Mouse (Mus musculus): ENCODE data around the gene Tbc1d19. TPM values are rescaled to one million over a fixed set of nuclear protein-coding genes. Genes with fewer than 3 reads are reported as not detected.

Gene Tbc1d19
- polyA plus RNA-seq, 1 experiment: 1.5 TPM

DNA sequence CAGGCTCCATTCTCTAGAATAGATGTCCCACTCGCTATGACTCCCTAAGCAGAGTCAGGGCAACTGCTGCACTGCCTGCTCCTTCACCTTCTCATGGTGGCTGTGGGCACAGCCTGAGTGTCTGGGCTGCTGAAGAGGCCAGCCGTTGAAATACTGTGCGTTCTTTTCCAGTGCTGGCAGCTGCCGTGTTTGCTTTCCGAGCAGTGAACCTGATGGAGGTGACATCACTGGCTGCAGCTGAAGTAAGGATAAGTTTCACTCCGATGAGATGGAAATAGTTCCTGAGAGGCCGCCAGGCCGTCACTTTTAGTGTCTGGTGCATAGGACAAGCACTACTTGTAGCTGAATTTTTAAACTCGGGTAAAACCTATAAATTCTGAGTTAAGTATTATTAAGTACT, 92.0 kb downstream of the Tbc1d19 start:
- Histone ChIP-seq H3K4me3 (replicated peaks) (no peak overlapping the region), H3K36me3 (replicated peaks; ENCODE audit: low read length) (peaks cover 9% of the 10 kb centered on the region), H3K9me3 (no peaks in the 10 kb centered on the region), H3K27me3 (replicated peaks) (no peaks in the 10 kb centered on the region), H3K4me1 (peaks cover 5% of the 10 kb centered on the region; the same call in 1 of the 2 replicates)
- TF ChIP-seq FLI1 (IDR thresholded peaks at IDR 0.05; ENCODE audit: low read length) (no peak), GATA1 (IDR thresholded peaks at IDR 0.05; ENCODE audit: borderline replicate concordance, low read length) (no peak)

DNA sequence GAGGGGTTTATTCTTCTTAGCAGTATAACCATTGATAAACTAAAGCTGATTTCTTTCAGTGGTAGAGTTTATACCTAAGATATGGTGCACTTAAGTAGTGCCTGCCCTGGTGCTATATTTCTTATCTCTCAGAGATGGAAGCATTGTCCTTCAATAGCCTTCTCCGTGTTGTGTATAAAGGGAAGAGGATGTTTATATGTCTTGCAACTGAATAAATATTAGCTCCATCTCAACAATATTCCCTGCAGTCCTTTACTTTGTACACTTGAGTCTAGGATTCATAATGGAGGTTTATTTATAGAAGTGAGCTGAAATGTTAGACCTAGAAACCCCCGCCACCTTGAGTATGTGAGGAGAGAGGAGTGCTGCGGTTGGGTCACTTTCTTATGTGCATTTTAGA, 93.4 kb downstream of the Tbc1d19 start:
- no peak overlapping the region for H3K4me3 ChIP-seq (replicated peaks)
- no peaks in the 10 kb centered on the region for H3K27me3 ChIP-seq (replicated peaks)
- peaks cover 5% of the 10 kb centered on the region; the same call in 1 of the 2 replicates for H3K4me1 ChIP-seq
- no peaks in the 10 kb centered on the region for H3K9me3 ChIP-seq
- H3K36me3 ChIP-seq (replicated peaks; ENCODE audit: low read length): peaks cover 9% of the 10 kb centered on the region
- no peak for TF ChIP-seq GATA1 (IDR thresholded peaks at IDR 0.05; ENCODE audit: borderline replicate concordance, low read length)

DNA sequence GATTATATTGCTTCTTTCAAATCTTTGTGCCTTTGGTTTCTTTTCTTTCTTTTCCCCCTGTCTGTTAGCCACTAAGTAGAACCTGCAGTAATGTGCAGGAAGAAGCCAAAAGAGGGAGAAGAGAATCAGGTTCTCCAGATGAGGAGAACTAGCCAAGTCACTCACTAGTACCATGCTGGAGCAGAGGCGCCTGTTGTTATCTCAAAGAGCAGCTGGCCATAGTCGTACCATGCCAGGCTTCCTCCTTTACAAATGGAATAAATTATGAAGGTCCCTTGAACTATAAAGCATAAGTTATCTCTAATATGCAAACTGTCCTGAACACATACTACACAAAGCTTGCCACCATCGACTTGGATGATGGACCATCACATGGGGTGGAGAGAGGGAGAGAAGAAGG, 99.8 kb downstream of the Tbc1d19 start:
- Histone ChIP-seq H3K27me3 (replicated peaks) (no peaks in the 10 kb centered on the region), H3K36me3 (replicated peaks; ENCODE audit: low read length) (no peaks in the 10 kb centered on the region), H3K9me3 (0 out of 2 replicates have a peak, but pooled peaks cover 2% of the 10 kb centered on the region), H3K4me1 (peaks cover 16% of the 10 kb centered on the region), H3K4me3 (replicated peaks) (no peak overlapping the region)
- no peak; the same call in 2 of the 3 replicates for TF ChIP-seq GATA1 (IDR thresholded peaks at IDR 0.05; ENCODE audit: borderline replicate concordance, low read length)
- TF ChIP-seq FLI1 (IDR thresholded peaks at IDR 0.05; ENCODE audit: low read length): no peak

DNA sequence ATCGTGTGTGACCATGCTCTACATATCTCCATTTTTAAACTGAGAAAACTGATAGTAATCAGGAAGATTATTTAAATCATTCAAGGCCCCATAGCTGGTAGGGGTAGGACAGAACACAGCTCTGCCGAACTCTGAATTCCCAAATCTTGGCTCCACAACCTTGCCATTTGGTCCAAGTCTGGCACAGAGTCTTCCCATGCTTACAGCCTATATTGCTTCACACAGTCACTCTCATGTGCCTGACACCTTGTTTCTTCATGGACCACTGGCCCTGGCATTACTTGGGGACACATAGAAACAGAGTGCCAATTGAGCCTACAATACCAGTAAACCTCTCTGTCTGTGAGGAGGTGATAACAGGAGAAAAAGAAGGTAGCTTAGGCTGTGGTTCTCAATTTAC, 111.0 kb downstream of the Tbc1d19 start:
- Histone ChIP-seq H3K4me1 (peaks cover 9% of the 10 kb centered on the region), H3K27me3 (replicated peaks) (no peaks in the 10 kb centered on the region), H3K36me3 (replicated peaks; ENCODE audit: low read length) (no peaks in the 10 kb centered on the region), H3K4me3 (replicated peaks) (no peak overlapping the region), H3K9me3 (0 out of 2 replicates have a peak, but pooled peaks cover 6% of the 10 kb centered on the region)
- no peak for TF ChIP-seq GATA1 (IDR thresholded peaks at IDR 0.05; ENCODE audit: borderline replicate concordance, low read length)
- no peak for TF ChIP-seq FLI1 (IDR thresholded peaks at IDR 0.05; ENCODE audit: low read length)

DNA sequence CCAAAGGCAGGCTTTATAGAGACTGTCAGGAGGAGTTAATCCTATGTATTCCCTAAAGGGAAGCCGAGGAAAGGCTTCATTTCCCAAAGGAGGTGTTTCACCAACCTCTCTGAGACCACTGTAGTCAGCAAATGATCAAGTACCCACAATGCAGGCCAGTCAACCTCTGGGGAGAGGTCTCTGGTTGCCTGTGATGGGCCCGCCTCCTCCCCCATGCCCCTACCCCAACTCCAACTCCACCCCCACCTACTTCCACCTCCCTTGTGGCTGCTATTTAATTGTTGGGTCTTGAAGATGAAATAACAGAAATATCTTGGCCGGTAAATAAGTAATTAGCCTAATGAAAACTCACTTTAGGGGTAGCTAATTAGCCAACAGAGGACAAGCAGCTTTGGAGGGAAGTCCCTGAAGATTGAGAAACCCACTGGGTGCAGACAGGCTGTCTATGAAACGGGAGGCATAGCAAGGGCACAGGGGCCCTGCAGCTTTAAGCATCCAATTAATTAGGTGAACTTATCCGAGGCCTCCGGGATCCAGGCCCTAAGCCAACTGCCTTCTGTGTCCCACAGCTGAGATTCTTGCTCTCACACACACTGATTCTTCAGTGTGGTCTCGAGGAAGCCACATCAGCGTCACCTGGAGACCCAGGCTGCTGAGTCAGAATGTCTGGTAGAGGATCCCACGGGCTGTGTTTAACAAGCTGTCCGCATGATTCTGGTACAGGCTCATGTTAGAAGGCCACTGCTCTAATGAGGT, 112.9 kb downstream of the Tbc1d19 start:
- no peak overlapping the region for H3K4me3 ChIP-seq (replicated peaks)
- H3K9me3 ChIP-seq: 0 out of 2 replicates have a peak, but pooled peaks cover 6% of the 10 kb centered on the region
- TF ChIP-seq FLI1 (IDR thresholded peaks at IDR 0.05; ENCODE audit: low read length) (no peak), GATA1 (IDR thresholded peaks at IDR 0.05; ENCODE audit: borderline replicate concordance, low read length) (no peak)
- H3K36me3 ChIP-seq (replicated peaks; ENCODE audit: low read length): no peaks in the 10 kb centered on the region
- H3K27me3 ChIP-seq (replicated peaks): no peaks in the 10 kb centered on the region
- H3K4me1 ChIP-seq: 0 out of 2 replicates have a peak, but pooled peaks cover under 1% of the 10 kb centered on the region

DNA sequence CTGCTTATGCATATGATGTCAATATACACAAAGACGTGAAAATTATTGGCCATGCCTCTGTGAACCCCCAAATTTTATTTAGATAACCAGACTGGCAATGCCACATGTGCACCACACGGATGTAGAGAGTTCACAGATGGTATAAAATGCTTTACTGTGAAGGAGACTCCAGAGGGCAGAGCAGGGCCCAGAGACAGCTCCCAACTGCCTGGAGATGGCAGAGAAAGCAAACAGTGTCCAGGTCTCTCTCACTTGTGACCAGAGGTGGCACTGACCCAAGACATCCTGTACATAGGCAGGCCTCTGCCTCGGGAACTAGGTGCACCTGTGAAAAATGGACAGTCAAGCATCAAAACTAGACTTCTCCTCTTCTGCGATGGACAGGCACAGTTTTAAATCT, 114.6 kb downstream of the Tbc1d19 start:
- TF ChIP-seq GATA1 (IDR thresholded peaks at IDR 0.05; ENCODE audit: borderline replicate concordance, low read length): no peak
- TF ChIP-seq FLI1 (IDR thresholded peaks at IDR 0.05; ENCODE audit: low read length): no peak
- Histone ChIP-seq H3K4me3 (replicated peaks) (no peak overlapping the region), H3K4me1 (peaks cover 7% of the 10 kb centered on the region; the same call in 1 of the 2 replicates), H3K27me3 (replicated peaks) (no peaks in the 10 kb centered on the region), H3K36me3 (replicated peaks; ENCODE audit: low read length) (no peaks in the 10 kb centered on the region), H3K9me3 (0 out of 2 replicates have a peak, but pooled peaks cover 6% of the 10 kb centered on the region)

DNA sequence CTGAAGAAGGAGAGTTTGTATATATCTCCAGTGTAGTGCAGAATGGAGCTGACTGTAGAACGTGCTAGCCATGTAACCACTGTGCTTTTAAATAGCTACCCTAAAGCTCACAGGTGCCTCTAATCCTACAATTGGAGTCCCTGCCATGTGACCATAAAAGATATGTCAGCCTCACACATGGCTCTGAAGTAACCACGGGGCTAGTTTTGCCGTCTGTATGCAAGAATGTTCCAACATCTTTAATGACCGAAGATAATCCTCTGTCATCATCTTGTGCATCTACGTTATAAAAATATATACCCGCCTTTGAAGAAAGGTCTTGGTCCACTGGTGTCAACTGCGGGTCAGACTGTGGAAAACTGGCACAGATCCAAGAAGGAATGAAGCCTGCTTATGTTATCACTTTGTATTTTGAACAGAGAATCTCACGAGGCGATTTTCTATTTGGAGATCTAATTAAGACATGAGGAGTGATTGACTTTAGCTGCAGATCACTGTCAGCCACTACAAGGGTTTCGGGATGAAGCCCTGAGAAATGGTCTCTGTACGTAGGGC, 117.0 kb downstream of the Tbc1d19 start:
- H3K9me3 ChIP-seq: 0 out of 2 replicates have a peak, but pooled peaks cover 6% of the 10 kb centered on the region
- no peaks in the 10 kb centered on the region for H3K27me3 ChIP-seq (replicated peaks)
- peaks cover 18% of the 10 kb centered on the region for H3K4me1 ChIP-seq
- TF ChIP-seq FLI1 (IDR thresholded peaks at IDR 0.05; ENCODE audit: low read length) (no peak), GATA1 (IDR thresholded peaks at IDR 0.05; ENCODE audit: borderline replicate concordance, low read length) (no peak)
- H3K4me3 ChIP-seq (replicated peaks): no peak overlapping the region
- no peaks in the 10 kb centered on the region for H3K36me3 ChIP-seq (replicated peaks; ENCODE audit: low read length)

DNA sequence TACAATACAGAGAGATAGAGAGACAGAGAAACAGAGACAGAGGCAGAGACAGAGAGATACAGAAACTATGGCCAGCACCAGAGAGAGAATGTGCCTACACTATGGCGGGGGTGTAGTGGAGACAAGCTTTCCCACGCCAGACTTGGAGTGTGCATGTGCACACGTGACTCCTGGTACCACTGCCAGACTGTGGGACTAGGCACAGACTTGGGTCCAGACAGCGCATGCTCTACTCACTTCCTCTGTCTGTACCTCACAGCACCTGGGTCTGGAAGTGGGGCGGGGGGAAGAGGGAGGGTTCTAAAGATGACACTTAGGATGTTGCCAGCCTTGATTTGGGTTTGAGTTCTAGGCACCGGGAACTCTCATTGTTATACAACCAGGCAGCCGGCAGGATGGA, 118.5 kb downstream of the Tbc1d19 start:
- Histone ChIP-seq H3K36me3 (replicated peaks; ENCODE audit: low read length) (no peaks in the 10 kb centered on the region), H3K4me3 (replicated peaks) (no peak overlapping the region), H3K27me3 (replicated peaks) (no peaks in the 10 kb centered on the region), H3K4me1 (peaks cover 18% of the 10 kb centered on the region), H3K9me3 (0 out of 2 replicates have a peak, but pooled peaks cover 6% of the 10 kb centered on the region)
- TF ChIP-seq GATA1 (IDR thresholded peaks at IDR 0.05; ENCODE audit: borderline replicate concordance, low read length): no peak

DNA sequence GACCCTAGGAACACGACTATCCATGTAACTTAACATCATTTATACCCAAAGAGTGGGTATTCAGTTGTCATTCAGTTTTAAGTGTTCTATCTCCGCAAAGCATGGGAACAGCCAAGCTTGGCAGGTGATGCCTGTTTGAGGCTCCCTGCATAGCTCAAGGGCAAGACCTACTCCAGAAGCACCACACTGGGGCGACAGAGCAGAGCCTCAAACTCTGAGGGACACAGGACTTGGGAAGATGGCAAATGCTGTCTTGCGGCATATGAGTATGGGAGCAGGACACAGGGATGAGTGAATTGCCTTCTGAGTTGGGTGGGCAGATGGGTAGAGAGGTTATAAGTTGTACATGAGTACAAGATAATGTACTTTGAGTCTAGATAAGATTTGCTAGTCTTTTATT, 119.1 kb downstream of the Tbc1d19 start:
- TF ChIP-seq GATA1 (IDR thresholded peaks at IDR 0.05; ENCODE audit: borderline replicate concordance, low read length): no peak
- no peak for TF ChIP-seq FLI1 (IDR thresholded peaks at IDR 0.05; ENCODE audit: low read length)
- Histone ChIP-seq H3K36me3 (replicated peaks; ENCODE audit: low read length) (no peaks in the 10 kb centered on the region), H3K9me3 (0 out of 2 replicates have a peak, but pooled peaks cover 6% of the 10 kb centered on the region), H3K4me3 (replicated peaks) (no peak overlapping the region), H3K27me3 (replicated peaks) (no peaks in the 10 kb centered on the region), H3K4me1 (peaks cover 18% of the 10 kb centered on the region)

DNA sequence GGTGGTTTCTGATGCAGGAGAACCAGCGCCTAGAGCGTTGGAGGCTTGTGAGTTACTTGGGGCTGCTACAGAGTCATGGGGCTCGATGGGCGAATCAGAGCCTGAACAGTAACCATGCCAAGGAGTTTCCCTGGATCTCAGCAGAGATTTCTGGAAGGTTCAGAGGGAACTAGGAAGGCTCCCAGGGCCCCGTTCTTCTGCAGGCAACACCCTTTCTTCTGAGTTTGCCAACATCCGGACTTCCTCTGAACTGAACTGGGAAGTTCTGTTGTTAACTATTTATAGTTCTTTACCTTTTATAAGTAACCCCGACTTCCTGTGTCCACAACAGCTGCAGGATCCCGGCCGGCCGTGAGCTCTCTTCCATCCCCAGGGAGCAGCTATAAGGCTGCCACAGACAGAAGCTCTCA, 119.8 kb downstream of the Tbc1d19 start:
- H3K36me3 ChIP-seq (replicated peaks; ENCODE audit: low read length): no peaks in the 10 kb centered on the region
- H3K4me1 ChIP-seq: peaks cover 18% of the 10 kb centered on the region
- no peaks in the 10 kb centered on the region for H3K27me3 ChIP-seq (replicated peaks)
- TF ChIP-seq FLI1 (IDR thresholded peaks at IDR 0.05; ENCODE audit: low read length) (no peak), GATA1 (IDR thresholded peaks at IDR 0.05; ENCODE audit: borderline replicate concordance, low read length) (no peak)
- H3K9me3 ChIP-seq: 0 out of 2 replicates have a peak, but pooled peaks cover 6% of the 10 kb centered on the region
- no peak overlapping the region for H3K4me3 ChIP-seq (replicated peaks)
